Mouse (Mus musculus): Measurements from ENCODE around the gene Kifc3. TPM values are rescaled to one million over a fixed set of nuclear protein-coding genes. Genes with fewer than 3 reads are reported as not detected.
A peak's percentile ranks its signal among the peaks of the same experiment; 100 is the strongest.

Gene Kifc3
- polyA plus RNA-seq, 1 experiment from 2014 or later: 16.8 TPM

DNA sequence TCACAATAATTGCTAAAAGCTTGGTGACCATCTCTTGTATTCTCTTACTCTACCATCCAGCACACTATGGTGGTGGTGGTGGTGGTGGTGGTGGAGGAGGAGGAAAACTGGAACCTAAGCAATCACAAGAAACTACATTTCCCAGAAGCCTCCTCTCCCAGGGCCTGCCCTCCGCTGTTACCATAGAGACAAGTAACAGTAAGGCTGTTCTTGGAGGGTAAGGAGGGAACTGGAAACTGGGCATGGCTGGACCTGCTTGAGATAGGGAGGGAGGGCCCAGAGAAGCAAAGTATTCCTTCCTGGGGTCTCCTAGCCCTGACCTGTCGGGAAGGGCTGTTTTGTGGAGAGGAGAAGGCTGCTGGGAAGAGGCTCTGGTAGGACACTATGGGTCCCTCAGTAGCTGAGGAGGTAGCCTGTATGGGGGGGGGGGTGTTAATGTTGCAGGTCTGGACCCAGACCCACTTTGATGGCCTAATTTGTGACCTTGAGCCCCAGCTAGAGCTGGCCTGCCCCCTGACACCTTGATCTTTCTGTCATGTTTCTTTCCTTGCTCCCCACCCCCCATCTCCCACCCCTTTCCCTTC lies 147.6 kb downstream of the Kifc3 start, which contains the start of gene Drc7:
Drc7 (plus strand) TSS at position 177 of the 584 bp plus-strand sequence.
- Histone ChIP-seq H3K27ac (no peak within 1 kb of the TSS), H3K9me3 (no peaks in the 10 kb centered on the region), H3K9ac (no peak within 1 kb of the TSS), H3K4me3 (no peak within 1 kb of the TSS), H3K4me2 (replicated peaks) (no peak within 1 kb of the TSS), H3K36me3 (no peaks in the 10 kb centered on the region), H3K4me1 (no peaks in the 10 kb centered on the region), H3K27me3 (no peaks in the 10 kb centered on the region)
- ATAC-seq (ENCODE audit: low FRiP score, low read depth): peak; percentile 84
- 17% methylated on average over 2 of the region's 2 CpGs for WGBS

DNA sequence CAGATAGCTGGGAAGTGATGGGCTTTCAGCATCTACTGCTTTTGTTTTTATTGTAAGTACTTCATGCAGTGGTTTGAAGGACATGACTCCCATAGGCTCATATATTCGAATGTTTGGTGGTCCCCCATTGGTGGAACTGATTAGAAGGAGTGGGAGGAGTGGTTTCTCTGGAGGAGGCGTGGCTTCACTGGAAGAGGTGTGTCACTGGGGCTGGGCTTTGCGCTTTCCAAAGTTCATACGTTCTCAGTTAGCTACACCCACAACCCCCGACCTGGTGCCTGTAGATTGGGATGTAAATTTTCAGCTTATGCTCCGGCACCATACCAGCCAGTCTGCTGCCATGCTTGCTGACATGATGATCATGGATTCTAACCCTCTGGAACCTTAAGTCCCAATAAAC lies 148.2 kb downstream of the Kifc3 start:
- H3K4me2 ChIP-seq (replicated peaks): no peak overlapping the region
- H3K9ac ChIP-seq: no peak overlapping the region
- no peaks in the 10 kb centered on the region for H3K36me3 ChIP-seq
- H3K4me3 ChIP-seq: no peak overlapping the region
- H3K27ac ChIP-seq: no peak overlapping the region
- ATAC-seq (ENCODE audit: low FRiP score, low read depth): no peak
- H3K4me1 ChIP-seq: peaks cover 4% of the 10 kb centered on the region
- WGBS: 53% methylated on average over 6 of the region's 6 CpGs
- H3K27me3 ChIP-seq: no peaks in the 10 kb centered on the region
- H3K9me3 ChIP-seq: no peaks in the 10 kb centered on the region

Other genes with a start within 250 kb of the Kifc3 start
- 7.9 and 8.7 TPM in 2 replicates for gene Adgrg1, start 228.1 kb downstream of the Kifc3 start, polyA plus RNA-seq (2015; fragmentation: Nextera tagmentation; extraction: Ambion mirVana)
- gene Adgrg3, start 185.1 kb downstream of the Kifc3 start, polyA plus RNA-seq (2015; fragmentation: Nextera tagmentation; extraction: Ambion mirVana): 3.0 and 3.3 TPM in 2 replicates
- gene Drc7, start 147.7 kb downstream of the Kifc3 start, polyA plus RNA-seq (2015; fragmentation: Nextera tagmentation; extraction: Ambion mirVana): not detected in 2 replicates
- gene Katnb1, start 121.6 kb downstream of the Kifc3 start, polyA plus RNA-seq (2015; fragmentation: Nextera tagmentation; extraction: Ambion mirVana): 24.2 and 25.6 TPM in 2 replicates
- gene Cngb1, start 103.8 kb upstream of the Kifc3 start, polyA plus RNA-seq (2015; fragmentation: Nextera tagmentation; extraction: Ambion mirVana): 0.31 and 0.61 TPM in 2 replicates
- 0.64 TPM in 1 of 2 replicates, not detected in the other for gene Tepp, start 107.8 kb upstream of the Kifc3 start, polyA plus RNA-seq (2015; fragmentation: Nextera tagmentation; extraction: Ambion mirVana)
- 10.0 and 11.1 TPM in 2 replicates for gene Zfp319, start 129.1 kb upstream of the Kifc3 start, polyA plus RNA-seq (2015; fragmentation: Nextera tagmentation; extraction: Ambion mirVana)
- 43.5 and 46.0 TPM in 2 replicates for gene Usb1, start 129.5 kb upstream of the Kifc3 start, polyA plus RNA-seq (2015; fragmentation: Nextera tagmentation; extraction: Ambion mirVana)
- 7.7 and 9.2 TPM in 2 replicates for gene Mmp15, start 149.5 kb upstream of the Kifc3 start, polyA plus RNA-seq (2015; fragmentation: Nextera tagmentation; extraction: Ambion mirVana)
- 154 and 161 TPM in 2 replicates for gene Cfap20, start 232.1 kb upstream of the Kifc3 start, polyA plus RNA-seq (2015; fragmentation: Nextera tagmentation; extraction: Ambion mirVana)

Measured in limb, embryonic 13.5 days (tissue).